Mouse (Mus musculus) thymus, postnatal 0 days (tissue): ENCODE measurements around the gene Kcnab1. TPM values are rescaled to one million over a fixed set of nuclear protein-coding genes. Genes with fewer than 3 reads are reported as not detected.
A peak's percentile ranks its signal among the peaks of the same experiment; 100 is the strongest.
"Not testable (repeated sequence)": the region's sequence is repeated elsewhere in the genome, so short reads cannot be mapped to it uniquely, and the experiment has no call there.

Experiments
- DNase-seq: peaks from one replicate; pipeline ENCODE4 v3.0.0-alpha.2; 2015; ENCODE audit warnings: low spot score
- polyA plus RNA-seq: library from polyadenylated mRNA; unstranded; fragments of >200 nt; fragmentation: Nextera tagmentation; extraction: Ambion mirVana; gene quantifications from 2 replicates; pipeline ENCODE4 v1.2.1, GENCODE M21; 2015

Gene Kcnab1
- polyA plus RNA-seq, 1 experiment from 2014 or later, result 0.96 TPM

DNA sequence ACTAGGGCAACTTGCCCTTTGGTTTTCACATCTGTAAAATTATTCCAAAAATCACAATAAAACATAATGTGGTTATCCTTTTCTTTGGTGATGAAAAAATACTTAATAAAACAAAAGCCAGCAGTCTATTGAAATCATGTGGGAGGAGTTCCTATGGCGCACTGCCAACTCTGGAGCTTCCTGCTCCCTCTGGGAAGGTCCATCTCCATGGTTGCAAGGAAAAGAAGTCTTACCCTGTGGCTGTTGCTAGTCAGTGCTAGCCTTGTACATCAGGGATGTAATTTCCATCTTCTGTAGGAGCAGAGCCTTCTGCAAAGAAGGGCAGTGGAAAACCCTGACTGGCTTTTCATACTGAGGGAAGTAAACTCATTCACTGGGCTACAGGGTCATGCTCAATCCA is 254.3 kb downstream of the Kcnab1 start:
- no peak for DNase-seq

- DNase-seq, result no peak
These were observed 256.0 kb downstream of the Kcnab1 start for GRCm38 (mm10) chr3:65365184-65365583.

DNA sequence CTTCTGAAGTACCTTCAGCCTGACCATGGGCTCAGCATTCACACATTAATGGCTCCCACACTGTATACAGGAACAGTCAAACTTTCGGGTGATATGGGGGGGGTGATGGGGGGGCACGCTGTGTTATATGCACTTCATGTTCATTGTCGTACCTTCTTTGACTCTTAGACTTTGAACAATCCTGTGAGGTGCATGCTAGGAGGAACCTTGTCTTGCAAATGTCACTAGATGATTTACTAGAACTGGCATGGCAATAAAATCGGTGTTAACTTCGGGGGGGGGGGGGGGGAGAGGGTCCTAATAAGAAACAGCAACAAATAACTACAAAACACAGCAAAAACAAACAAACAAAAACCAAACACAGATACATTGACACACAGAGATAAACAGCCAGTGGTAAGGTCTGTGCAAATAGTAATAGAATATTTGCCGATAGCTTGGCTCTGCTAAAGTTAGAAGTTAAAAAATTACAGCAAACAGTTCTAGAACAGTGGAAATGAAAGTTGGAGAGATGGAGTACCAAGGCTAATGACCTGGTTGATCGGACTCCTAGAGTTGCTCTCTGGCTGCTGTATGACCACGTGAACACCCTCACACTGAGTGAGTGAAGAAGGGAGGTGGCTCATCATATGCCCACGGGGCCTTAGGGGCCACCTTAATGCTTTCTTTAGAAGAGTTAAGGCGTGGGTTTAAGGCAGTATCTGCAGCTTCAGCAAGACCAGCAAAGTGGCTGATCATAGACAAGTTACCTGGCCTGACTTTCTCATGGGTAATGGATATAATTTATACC is 256.9 kb downstream of the Kcnab1 start:
- DNase-seq, result no peak

GRCm38 (mm10) chr3:65367944-65368343 is 258.8 kb downstream of the Kcnab1 start:
- DNase-seq, result no peak

DNA sequence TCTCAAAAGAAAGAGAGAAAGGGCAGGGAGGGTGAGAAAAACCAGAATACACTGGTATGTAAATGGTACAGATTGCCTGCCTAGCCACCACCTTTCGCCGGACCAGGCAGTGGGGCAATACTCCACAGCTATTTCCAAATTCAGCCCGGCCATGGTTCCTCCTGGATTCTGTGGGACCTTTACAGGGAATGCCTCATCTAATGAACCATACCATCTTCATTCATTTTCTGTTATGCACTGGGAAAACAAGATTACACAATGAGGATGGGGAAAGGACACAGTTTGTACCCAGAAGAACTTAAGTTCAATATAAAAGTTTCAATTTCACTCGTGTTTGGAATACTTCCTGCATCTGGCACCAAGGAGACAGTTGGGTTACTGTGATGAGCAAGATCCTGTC is 263.4 kb downstream of the Kcnab1 start:
- DNase-seq, result no peak

GRCm38 (mm10) chr3:65373594-65374182 is 264.5 kb downstream of the Kcnab1 start:
- no peak for DNase-seq

DNA sequence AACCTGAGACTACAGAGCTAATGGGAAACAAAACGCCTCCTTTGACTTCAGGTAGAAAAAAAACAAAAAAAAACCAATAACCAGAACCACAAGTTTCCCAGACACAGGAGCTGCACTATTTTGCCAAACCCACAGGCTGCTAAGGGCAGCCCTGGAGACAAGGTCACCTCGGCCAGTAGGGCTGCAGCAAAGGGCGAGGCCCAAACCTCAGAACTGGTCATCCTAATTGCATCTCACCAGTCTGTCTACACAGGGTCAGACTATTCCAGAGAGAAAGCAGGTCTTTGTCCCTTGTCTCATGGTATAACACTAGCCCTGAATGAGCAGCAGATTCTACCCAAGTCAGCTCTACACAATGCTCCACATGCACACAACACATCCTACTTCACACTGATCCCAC is 265.5 kb downstream of the Kcnab1 start:
- no peak for DNase-seq

DNA sequence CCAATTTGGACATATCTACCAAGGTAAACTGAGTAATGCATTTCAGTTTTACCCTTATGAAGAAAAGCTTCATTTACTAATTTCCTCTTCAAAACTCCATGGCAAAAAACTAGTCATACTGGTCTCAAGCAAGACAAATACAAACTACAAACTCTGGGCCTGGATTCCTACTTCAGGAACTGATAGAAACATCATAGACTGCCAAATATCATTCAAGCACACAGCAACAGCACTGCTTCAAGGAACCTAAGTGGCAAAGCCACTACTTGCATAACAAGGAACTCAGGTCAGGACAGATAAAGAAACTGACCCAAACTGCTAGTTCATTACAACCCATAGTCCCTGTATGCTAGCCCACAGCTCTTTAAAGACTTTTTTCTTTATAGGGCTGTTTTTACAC is 269.5 kb downstream of the Kcnab1 start:
- DNase-seq, result no peak

DNA sequence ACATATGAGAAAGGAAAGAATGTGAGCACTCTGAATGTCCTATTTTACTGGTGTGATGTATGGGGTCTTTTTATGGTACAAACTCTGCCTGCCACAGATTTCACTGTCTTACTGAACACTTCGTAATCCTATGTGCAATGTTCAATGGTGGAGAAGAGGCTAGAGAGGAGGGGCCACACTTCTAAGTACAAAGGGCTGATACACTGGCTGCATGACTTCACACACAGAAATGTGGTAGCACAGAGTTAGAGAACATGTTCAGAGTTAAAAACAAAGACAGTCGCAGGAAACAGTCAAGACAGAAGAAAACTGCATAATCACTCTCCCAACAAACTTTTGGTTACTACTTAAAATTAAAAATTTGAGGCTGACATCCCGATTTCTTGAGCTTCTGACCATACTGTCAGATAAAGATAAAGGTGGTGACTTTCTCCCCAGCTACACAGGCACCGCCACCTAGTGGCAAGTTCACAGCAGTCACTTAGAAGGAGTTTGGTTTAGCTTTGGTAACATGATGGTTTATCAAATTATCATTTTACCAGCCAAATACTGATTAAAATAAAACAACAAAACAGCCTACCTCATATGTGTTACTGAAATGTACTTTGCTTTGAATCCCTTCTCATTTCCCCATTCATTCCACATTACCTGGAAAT is 270.8 kb downstream of the Kcnab1 start:
- peak; percentile 28 for DNase-seq

DNA sequence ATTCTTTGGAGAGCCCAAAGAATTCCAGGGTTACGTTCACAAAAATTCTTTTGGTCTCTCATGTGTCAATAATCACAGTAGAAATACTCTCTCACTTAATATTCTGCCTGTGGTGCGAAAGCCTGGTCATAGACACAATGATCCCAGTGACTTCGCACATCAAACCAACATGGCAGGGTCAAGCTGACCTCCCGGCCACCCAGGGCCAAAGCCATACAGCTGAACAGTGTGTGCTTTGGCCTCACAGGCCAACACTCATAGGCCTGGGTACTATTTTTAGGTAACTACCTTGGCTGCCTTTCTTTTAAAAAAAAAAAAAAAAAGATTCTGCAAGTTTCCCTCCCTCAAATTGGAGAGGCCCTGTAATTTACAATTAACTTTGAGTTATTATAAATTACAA is 271.9 kb downstream of the Kcnab1 start:
- no peak for DNase-seq

DNA sequence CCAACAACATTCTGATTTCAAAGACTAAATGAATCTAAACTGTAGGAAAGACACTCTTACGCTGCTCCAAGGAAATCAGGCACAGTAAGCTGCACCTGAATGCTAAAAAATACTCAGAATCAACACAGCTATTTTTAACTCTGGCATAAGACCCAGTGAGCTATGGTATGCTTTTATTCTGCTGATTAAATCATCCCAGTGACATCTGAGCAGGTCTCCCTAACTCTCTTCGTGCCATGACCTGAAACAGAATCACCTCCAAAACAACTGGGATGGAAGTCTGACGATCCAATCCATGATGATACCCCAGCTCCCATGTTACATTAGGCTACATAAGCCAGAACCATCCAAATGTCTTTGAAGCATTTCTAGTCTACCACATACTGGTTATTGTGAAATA is 275.2 kb downstream of the Kcnab1 start:
- DNase-seq, result no peak

DNA sequence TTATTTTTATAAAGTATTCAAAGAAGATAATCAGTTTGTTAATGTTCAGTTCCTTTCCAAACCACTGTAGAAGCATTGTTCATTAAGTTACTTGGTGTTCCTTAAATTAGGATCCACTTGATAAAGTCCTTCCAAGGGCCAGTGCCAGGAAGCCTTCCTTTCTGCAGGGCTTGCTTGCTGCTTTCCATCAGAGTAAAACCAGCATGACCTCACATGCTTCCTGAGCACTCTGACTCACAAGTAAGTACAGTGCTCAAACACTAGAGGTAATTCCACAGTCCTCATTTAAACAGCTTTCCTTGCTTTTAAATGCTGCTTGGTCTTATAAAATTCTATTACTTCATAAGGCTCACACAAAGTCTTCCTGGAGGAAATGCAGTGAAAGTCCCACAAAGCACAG is 276.6 kb downstream of the Kcnab1 start:
- DNase-seq, result no peak

- no peak for DNase-seq
These were observed 282.1 kb downstream of the Kcnab1 start for GRCm38 (mm10) chr3:65391222-65391783.

GRCm38 (mm10) chr3:65391784-65392420 is 282.7 kb downstream of the Kcnab1 start:
- peak; percentile 28 for DNase-seq

DNA sequence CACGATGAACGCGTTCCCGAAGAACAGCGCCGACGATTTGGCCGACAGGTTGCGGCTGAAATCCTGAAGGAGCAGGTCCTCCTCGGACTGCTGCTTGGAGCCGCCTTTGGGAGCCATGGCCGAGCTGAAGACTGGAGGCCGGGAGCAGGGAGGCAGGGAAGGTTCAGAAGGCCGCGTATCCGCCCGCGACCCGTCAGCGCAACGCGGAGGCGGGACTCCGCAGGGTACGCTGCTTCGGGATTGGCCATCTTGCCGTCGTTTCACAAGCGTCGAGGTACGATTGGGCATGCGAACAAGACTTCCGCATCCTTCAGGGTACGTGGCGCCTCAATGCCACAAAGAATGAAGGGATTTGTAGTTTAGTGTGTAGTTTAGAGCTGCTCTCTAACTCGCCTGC is 283.2 kb downstream of the Kcnab1 start, which contains the start of gene Ssr3:
Gene Ssr3, minus strand, starts transcription at position 203 of the 397 bp plus-strand sequence.
- DNase-seq, result peak; percentile 96

GRCm38 (mm10) chr3:65395111-65395510 is 285.9 kb downstream of the Kcnab1 start:
- DNase-seq, result not testable (repeated sequence)

DNA sequence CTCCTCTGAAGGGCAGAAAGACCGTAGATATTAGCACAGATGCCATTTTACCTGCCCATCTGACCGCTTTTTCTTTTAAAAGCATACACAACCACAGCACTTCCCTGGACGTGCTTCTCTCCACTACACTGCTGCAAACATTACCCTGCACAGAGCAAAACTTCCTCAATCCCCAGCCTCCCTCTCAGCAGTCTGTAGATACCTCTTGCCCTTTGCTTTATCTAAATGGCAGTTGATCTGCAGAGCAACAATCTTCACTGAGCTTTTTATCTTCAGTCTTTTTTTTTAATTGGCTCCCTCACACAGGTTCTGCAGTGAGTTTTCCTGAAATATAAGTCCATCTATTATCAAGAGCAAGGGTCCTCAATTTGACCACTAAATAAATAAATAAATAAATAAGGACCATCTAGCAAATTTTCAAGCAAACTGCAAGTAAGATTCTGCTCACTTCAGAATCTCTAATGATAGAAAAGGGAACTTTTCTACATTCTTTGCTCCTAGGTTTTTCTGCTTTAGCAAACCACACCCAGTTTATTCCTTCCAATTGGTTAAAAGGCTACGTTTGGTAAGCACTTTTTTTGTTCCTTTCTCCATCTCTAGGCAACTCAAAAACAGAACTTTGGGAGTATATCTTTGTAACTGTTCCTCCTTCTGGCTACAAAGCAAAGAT is 287.8 kb downstream of the Kcnab1 start:
- DNase-seq, result no peak

GRCm38 (mm10) chr3:65397566-65397965 is 288.4 kb downstream of the Kcnab1 start:
- no peak for DNase-seq

DNA sequence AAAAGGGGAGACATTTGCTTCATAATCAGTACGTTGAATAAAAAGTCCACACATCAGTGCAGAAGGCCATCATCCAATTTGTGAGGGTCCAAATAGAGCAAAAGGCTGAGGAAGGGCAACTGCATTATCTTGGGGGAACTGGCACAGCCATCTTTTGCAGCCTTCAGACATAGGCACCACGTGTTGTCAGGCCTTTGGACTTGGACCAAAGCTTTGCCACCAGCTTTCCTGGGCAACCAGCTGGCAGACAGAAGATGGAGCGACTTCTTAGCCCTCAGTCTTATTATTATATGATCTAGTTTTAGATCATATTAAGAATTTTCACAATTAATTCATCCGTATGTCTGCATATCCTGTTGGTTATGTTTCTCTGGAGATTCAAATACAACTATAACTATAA is 296.6 kb downstream of the Kcnab1 start:
- no peak for DNase-seq

DNA sequence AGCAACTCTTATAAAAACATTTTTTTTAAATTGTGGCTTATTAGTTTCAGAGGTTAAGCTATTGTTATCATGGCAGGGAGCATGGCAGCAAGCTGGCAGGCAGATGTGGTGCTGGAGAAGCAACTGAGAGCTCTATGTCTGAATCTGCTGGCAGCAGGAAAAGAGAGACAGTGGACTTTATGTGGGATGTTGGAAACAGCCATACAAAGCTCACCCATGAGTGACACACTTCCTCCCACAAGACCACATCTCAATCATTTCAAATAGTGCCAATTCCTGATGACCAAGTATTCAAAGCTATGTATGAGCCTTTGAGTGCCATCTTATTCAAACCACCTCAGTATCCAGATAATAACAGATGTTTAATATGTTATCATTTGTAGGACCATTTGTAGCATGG is 298.7 kb downstream of the Kcnab1 start:
- DNase-seq, result no peak

GRCm38 (mm10) chr3:65416571-65416970 is 307.4 kb downstream of the Kcnab1 start:
- DNase-seq, result no peak
